Mouse (Mus musculus) heart, adult 8-10 months (tissue): ENCODE results near the gene Gins2. TPM values are rescaled to one million over a fixed set of nuclear protein-coding genes. Genes with fewer than 3 reads are reported as not detected.

Experiments
- DNase-seq: peaks from one replicate; pipeline ENCODE4 v3.0.0; 2022; ENCODE audit warnings: low spot score
- total RNA-seq, 4 experiments: library from RNA; stranded (reverse); gene quantifications; 2 replicates each; pipeline ENCODE4 v1.2.4; 2022

The Gins2 gene
- total RNA-seq, 4 experiments from 2014 or later = 0.98 to 1.7 (median 1.7) TPM

DNA sequence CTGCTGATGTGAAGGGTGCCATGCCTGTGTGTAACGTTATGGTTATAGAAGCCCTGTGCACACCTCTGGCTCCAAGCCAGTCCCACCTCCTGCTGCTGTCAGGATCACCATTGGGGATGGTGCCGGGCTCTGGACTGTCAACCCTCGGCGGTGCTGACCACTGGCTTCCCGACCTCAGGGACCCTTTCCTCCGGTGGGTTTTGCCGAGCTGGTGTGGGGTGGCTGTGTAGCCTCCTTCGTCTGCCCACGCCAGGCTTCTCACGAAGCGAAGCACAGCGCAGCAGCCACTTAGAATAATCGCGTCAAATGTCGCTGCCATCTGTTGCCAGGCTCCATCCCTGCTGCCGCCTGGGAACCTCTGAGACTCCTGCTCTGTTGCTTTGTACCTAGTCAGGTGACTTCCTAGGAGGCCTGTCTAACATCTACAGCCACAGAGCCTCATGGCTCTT, 40.8 kb downstream of the Gins2 start:
- DNase-seq = no peak

DNA sequence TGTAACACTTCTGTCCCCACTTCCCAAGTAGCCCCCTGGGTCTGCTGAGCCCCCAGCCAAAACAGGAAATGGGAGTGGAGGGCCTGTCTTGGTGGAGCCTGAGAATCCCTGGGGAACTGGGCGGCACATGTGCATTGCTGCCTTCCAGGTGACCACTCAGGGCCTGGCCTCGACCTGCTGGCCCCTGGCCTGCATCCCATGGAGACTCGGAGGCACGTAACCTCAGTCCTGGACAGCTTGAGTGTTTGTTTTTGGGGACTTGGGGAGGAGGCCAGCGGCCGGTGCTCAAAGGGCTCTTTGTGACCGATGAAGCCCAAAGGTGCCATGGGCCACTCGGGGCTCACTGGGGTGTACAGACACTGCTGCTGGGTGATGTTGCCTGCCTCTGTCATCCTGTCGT, 41.5 kb downstream of the Gins2 start:
- DNase-seq = no peak

DNA sequence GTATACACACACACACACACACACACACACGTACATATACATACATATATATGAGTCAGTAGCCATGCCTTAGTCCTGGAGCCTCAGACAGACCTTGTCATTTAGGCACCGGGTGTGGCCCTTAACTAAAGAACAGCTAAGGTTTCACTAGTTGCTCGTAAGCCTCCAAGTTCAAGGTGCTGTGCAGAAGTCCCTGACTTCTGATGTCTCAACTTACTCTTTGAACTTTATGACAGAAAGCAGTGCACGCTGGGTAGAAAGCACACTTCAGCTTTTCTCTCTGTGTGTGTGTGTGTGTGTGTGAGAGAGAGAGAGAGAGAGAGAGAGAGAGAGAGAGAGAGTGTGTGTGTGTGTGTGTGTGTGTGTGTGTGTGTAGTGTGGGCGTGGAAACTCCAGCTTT, 44.9 kb downstream of the Gins2 start:
- DNase-seq = no peak

DNA sequence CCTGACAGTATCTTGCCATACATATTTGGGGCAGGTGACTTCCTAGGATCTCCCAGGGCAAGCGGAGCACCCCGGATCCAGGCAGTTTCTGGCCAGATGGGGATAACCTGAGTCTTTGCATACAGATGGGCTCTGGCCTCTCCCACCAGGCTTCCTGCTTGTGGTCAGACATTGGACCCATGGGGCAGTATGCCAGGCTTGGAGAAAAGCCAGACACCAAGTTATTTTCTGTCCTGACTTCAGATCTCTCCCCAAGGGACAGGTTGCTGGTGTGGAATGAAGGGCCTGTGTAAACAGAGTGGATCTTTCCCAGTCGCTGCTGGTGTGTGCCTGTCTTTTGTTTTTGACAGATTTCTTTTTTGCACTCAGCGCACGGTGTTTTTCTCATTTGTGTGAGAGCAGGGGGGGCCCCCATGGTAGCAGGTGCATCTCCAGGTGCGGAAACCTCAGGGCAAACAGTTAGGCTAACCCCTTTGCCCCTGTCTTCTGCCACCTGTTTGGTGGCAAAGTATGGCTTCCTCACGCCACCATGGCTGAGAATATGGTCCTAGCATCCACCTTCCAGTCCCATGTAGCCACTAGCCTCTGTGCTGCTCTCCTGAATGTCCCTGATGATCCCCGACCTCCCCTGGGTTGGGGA, 45.6 kb downstream of the Gins2 start:
- peak; percentile 53 for DNase-seq

DNA sequence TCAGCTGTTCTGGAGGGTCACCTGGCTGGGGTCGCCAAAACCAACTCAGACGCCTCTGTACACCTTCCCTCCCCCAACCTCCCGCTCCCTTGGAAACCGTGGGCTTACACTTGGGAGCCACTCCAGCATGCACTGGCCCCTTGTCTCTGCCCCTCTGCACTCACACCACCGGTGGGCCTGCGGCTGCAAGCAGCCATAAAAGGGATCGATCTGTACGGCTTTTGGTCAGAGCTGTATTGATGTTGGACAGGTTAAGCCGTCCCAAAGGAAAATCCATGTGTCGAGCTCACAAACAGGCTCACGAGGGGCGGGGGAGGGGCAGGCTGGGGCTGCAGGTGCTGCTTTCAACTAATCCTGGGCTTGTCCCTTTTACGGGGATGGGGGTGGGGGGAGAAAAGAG, 46.1 kb downstream of the Gins2 start:
- DNase-seq = no peak

DNA sequence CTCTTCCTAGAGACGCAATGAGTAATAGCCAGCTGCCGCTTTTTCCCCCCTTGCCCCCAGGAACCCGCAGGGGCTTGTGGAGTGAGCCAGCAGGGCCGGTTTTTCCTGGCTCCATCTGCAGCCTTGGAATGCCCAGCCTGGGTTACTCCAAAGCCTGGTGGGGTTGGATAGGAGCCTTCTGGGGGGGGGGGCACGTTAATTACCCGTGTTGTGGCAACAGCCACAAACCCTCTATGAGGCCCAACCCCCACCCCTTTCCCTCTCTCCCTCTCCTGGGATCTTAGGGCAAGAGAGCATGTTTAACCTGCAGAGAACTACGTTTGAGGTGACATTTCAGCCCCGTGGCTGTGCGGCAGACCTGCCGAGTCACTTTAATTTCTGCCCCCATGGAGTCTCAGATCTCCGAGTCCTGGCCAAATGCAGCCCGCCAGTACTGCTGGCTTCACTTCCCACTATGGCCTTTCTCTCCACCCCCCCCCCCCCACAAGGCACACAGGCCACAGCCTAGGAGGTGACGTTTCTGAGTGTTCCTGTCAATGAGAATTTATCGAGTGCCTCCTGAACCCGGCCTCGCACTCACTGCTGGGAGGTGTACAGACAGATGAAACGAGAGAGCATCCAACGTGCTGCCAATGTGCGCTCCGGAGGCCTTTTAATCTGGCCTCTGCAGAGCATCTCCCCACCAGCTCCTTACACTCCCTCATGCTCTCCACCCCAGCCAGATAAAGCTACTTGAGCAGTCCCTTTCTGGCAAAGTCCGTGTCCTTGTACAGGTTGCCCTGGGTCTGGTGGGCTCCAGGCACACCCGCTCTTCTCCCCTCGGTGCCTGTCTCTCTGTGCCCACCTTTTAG, 49.1 kb downstream of the Gins2 start:
- DNase-seq = no peak

DNA sequence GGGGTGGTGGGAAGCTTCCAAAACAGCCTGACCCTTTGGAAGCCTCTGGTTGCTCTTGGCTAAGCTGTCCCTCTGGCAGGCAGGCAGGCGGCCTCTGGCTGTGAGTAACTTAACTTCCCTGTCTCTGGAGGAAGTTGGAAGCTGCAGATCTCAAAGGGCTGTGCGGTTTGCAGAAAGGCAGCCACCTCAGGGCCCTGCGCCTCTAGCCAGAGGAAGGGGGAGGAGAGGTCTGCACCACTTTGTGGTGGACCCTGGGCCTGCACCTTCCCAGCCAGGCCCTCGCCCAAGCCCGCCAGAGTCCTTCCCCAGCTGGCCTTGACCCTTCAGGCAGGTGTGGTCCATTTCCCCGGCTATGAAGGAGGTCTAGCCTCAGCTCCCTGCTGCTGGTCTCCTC, 49.7 kb downstream of the Gins2 start:
- DNase-seq = peak; percentile 37

DNA sequence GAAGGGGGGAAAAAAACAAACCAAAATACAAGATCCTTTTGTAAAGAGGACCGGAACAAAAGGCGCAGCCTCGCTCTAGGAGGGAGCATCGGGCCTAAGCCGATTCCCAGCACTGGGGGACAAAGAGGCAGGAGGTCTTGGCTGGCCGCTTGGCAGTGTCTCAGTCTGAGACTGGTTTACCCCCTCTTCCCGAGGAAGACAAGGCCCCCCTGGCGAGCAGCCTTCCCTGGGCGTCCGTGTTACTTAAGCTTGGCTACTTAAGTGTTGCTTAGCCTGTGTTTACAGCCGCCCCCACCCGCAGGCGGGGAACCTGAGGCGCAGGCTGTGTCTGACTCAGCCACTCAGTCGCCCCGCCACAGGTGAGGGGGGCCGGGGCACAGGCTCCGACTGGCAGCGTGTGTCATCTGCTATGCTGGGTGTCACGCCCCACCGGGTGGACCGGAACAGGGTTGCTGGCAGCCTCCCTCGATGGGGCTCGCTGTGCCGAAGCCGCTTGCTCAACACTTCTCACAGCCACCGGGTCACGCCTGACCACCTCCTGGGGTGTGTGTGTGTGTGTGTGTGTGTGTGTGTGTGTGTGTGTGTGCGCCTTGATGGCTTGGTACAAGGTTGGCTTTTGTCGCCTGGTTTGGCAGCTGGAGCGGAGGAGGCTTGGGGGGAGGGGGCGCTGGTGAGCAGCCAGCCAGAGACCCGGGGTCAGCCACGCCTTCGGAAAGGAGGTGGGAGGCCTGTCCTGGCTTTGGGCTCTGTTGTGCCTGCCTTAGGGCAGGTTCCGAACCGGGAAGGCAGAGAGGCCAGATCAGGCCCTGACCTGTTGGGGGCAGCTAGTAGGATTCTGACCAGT, 50.5 kb downstream of the Gins2 start:
- DNase-seq = peak; percentile 48

DNA sequence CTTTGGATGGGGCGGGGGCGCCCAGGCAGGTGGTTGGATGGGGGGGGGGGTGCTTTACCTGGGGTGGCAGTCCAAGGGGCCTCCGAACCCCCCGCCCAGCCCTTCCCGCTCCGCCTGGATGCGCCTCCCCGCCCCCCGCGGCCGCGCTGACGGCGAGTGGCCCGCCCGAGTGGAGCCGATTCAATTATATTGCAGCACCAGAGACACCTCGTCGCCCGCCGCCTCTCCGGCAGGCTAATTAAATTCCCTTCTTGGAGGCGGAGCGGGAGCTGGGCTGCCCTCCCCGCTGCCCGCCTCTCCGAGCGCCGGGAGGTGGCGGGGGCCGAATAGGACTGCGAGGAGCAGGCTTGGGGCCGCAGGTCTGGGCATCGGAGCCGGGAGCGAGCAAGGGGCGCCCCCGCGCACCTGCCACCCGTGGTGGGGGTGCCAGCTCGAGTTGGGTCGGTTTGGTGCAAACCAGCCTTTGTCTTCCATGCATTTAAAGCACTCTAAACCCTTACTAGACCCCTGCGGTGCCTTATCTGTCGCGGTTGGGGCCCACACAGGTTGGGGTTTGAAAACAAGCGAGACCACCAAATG, 51.2 kb downstream of the Gins2 start:
- no peak for DNase-seq

DNA sequence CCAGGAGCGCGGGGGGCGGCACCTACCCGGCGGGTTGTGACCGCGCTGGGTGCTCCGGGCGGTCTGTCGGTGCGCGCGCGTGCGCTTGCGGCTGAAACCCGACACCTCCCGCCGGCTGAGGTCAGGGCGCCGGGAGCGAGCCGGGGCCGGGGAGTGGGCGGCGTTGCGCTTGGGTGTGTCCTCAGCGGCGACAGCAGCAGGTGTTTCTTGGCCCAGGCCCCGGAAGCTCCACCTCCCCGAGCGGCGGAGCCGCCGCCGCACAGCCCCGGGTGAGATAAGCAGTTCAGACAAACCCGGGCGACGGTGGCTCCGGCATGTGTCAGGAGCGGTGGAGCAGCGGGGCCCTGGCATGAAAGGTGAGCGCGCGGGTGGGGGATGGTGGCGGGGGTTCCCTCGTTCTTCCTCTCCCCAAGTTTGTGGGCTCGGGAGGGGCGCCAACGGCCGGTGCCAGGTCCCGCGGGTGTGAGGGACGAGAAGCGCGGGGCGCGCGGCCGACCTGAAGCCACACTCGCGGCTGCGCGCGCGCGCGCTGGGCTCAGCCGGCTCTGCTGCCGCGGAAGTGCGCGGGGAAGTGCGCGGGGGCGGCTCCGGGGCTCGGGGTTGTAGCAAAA, 51.8 kb downstream of the Gins2 start:
- peak; percentile 80 for DNase-seq

DNA sequence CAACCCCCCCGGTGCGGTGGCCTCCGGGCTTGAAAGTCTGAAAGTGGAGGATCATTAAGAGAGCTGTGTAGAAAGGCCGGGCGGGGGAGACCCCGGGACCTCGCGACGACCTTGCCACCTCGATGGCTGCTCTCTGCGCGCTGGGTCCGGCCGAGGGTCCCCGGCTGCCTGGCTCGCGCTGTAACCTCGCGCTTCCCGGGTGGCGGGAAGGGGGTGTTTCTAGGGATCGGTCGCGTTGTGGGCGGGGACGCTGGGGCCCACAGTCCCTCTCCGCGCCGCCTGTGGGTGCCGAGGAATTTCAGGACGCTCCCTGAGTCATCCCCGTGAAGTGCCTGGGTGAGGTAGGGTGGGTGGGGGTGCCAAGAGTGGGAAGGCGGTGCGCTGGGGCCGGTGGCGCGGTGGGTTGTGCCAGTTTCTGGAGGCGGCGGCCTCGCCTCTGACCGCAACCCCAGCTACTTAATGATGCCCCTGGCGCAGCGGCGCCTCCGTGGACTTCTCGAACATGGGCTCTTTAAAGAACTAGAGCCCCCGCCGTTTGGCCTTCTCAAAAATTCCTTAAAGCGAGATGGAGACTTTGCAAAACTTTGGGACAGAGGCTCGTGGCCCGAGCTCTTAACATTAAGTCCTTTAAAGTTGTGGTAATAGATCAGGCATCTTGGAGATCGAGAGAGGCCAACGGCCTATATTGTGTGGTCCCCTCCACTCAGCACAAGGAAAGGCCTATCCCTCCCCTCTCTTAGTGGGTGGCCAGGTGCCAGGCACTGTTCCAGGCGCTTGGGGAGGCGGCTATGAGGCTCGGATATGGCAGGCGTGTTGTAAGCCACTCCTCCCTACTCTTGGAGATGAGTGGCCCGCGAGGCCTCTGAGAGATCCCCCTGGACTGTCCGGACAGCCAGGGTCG, 52.5 kb downstream of the Gins2 start:
- no peak for DNase-seq

DNA sequence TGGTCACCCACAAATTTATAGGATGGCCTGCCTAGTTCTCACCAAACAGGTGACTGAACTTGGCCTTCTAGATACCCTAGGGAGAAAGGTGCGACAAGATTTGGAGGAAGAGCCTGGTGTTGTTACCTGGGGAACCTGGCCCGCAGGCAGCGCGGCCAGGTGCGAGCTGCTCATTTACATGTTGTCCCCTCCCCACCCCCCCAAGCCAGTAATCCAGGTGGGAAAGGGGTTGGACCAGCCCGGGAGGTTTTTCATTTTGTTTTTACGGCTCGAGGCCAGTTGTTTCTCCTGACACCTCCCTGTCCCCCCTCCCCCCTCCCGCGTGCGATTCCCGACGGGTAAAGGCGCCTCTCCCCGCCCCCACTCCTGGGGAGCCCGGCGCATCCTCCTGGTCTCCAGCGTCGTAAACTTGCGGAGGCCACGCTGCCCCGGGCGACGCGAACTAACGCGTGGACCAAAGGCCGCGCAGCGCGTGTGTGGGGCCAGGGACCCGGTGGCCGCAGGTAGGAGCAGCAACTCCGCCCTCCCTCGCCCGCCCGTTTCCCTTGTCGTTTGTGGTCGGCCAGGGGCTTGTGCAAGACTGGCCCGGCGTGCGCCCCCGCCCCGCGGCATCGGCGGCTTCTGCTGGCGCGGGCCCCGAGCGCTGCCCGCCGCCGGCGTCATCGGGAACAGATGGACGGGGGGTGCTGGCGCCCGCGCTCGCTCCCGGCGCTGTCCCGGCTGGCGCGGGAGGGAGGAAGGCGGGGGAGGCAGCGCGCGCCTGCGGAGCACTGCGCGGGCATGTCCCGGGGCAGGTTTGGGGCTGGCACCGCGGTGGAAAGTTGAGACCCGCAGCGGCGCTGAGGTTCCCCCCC, 53.4 kb downstream of the Gins2 start:
- DNase-seq = no peak

DNA sequence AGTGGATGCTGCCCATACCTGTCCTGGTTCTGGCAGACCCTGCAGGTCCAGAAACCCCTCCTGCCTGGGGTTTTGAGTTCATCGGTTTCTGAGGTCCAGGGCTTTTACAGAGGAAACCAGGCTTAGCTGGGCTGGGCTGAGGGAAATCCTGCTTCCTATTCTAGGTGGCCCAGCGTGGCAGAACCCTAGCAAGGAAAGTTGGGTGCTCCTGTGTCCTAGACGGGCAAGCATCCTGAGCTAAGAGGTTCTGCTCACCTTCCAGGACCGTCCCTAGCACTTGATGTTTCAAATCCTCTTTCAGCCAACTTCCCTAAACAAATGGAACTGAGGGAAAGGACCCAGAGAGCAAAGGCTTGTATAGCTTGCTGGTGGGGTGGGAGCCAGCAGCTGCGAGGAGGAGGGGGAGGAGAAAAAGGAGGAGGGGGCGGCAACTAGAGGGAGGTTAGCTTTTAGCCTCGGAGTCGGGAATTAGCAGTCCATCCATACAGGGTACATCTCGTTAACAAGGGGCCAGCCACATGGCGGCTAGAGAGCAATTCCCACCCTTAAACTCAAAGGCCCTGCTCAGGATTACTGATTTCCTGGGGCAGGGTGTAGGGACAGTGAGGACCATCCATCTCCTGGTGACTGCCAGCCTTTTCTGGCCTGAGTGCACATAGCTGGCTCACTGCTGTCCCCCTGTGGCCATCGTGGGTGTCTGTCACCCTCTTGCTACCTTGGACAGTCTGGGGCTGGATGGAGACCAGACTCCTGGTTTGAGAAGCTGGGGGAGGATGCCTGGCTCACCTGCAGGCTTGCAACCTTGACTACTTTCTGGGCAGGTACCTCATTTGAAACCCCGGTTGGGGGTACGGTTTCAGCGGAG, 54.4 kb downstream of the Gins2 start:
- DNase-seq = peak; percentile 83

DNA sequence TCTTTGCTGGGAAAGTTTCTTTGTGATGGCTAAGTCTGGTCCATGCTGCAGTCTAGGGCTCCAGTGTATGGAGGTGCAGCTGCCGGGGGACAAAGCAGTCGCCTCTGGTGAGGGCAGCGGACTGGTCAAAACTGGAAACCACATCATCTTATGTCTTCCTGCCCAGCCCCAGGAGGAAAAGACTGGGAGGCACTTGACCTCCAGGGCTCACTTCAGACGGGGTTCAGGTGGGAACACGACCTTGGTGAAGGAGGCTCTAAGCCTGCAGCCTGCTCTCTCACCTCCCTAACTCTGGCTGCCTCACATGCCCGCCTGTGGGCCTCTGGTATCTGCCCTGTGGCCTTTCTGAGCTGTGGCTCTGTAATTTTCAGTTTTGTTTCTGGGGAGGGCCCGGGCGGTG, 55.0 kb downstream of the Gins2 start:
- DNase-seq = no peak

DNA sequence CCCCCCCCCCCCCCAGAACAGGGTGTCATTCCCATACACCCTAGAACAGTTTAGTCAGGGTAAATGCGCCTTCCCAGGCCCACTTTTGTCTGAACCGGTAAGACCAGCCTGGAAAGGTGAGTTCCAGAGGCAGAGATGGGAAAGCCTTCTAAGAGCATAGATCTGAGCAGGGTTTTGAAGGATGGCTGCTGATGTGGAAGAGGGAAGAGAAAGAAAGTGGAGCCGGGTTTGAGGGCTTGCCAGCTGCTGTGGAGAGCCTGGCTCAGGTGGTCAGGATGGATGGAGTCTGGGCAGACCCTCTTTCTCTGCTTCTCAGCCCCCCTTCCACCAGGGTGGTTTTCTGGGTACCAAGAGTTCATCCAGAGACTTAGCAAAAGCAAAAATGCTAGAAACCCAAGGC, 55.7 kb downstream of the Gins2 start:
- no peak for DNase-seq

DNA sequence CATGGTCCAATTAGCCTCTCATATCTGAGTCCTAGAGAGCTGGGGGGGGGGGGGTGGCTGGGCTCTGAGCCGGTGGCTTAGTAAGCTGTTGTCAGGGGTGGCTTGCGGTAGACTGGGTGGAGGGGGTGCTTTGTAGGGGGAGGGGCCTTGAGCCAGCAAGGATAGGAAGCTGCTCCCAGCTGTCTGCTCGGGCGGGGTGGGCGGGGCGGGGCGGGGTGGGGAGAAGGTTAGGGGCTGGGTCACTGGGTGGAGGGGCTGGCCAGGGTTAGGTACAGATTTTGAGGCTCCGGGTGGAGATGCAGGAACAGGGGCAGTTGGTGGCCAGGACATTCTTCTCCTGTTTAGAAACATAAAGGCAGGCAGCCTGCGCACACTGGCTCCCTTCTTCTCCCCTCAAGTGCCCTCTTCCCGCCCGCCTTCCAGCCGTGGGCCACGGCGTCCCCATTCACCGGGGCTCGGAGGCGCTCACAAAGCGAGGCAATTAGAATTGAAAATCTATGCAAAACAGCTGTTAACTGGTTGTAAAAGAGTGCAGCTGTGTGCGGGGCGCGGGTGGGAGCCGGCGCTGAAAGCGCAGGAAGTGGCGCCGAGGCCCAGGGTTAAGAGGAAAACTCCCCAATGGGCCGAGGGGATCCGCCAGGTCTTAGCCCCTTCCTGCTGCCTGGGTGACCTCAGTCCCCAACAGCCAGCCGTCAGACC, 56.4 kb downstream of the Gins2 start:
- no peak for DNase-seq

DNA sequence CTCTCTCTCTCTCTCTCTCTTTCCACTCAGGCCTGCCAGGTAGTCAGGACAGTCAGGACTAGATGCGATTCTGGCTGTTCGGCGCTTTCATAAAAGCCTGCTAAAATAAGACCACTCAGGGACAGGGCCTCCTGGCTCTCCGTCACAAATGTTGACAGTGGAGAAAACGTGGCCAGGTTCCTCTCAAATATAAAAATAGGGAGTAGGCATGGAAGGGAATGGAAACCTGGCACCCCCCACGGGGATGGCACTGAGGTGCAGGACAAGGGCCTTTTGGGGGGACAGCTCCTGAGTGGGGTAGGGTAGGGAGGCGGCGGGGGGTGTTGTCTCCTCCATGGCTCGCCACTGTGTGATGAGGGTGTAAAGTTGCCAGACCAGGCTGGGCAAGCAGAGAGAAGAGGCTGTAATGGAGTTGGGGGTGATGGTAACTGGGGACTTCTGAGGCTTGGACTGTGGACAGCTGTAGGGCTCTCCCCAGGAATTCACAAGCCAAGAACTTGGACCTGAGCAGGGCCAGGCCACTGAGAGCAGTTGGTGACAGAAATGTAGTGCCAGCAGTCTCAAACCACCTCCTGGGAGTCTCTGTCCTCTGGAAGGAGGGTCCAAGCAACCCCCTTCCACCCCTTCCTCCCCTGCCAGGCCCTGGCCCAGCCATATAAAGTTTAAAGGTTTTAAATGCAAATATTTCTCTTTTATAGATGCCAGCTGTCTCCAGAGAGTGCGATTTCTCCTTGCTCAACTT, 57.2 kb downstream of the Gins2 start:
- DNase-seq = no peak
